Mouse (Mus musculus) embryonic stem cell, embryonic (primary cell): ENCODE data around the gene Cd55.
"Not testable (repeated sequence)": the region's sequence is repeated elsewhere in the genome, so short reads cannot be mapped to it uniquely, and the experiment has no call there.

Experiments used
- CTCF ChIA-PET, 4 experiments: fragments of 300-600 bp in 2 of 4; fragments of 350-600 bp in 2 of 4; sonication (Branson Sonifier 250); formaldehyde crosslinking; loops; one replicate each; lab custom pipeline; 2022; ENCODE audit warnings: inconsistent platforms in 2 of 4; lab: Charles Lee
- POLR2A ChIA-PET, 4 experiments: fragments of 300-600 bp in 2 of 4; fragments of 350-600 bp in 2 of 4; sonication (Branson Sonifier 250); formaldehyde crosslinking; loops; one replicate each; lab custom pipeline; 2022; ENCODE audit warnings: antibody characterized with exemption in 4 of 4, inconsistent platforms in 1 of 4; lab: Charles Lee

Cd55 gene

DNA sequence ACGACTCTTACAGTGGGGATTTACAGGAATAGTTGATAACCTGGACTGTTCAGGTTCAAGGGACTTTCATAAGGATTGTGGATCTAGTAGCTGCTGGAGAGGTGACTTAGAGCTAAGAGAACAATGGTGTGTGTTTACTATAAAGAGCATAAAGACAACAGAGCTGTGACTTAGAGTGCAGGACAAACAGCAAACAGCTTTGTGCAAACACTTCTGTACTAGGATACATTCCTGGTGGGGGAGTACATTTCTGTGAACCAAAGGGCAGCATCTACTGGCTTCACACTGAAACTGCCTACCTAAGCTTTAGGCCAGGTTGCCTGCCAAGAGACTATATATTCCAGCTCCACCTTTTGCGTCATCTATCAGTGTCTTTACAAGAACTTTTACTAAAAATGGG, 7.4 kb downstream of the Cd55 start:
- ChIA-PET POLR2A (no interaction called here), CTCF (interaction anchor here in 1 of 4 experiments (1.0 kb wide), 1 partner anchor 83 kb away, joined by 3 read pairs; no protein-coding TSS in a partner anchor)

GRCm38 (mm10) chr1:130442930-130443329, 19.6 kb downstream of the Cd55 start:
- POLR2A ChIA-PET = not testable (repeated sequence)
- CTCF ChIA-PET = interaction anchor here in 1 of 4 experiments (1.1 kb wide), 1 partner anchor 20 kb away, joined by 3 read pairs; the partner anchor contains the start of gene Cd55

- CTCF ChIA-PET = no interaction called here
- POLR2A ChIA-PET = no interaction called here
Measured at GRCm38 (mm10) chr1:130430920-130431319, 31.6 kb downstream of the Cd55 start.

GRCm38 (mm10) chr1:130428667-130429066, 33.9 kb downstream of the Cd55 start:
- POLR2A ChIA-PET, CTCF ChIA-PET: not testable (repeated sequence)

GRCm38 (mm10) chr1:130427175-130427853, 35.2 kb downstream of the Cd55 start:
- CTCF ChIA-PET, POLR2A ChIA-PET: not testable (repeated sequence)

GRCm38 (mm10) chr1:130422664-130423111, 39.9 kb downstream of the Cd55 start, which contains the start of gene Cd55b:
Gene Cd55b, minus strand, starts transcription at chr1:130423009.
- CTCF ChIA-PET = no interaction called here
- POLR2A ChIA-PET = no interaction called here

- CTCF ChIA-PET = not testable (repeated sequence)
Measured at GRCm38 (mm10) chr1:130422033-130422432, 40.5 kb downstream of the Cd55 start.

GRCm38 (mm10) chr1:130397109-130397508, 65.4 kb downstream of the Cd55 start:
- POLR2A ChIA-PET, CTCF ChIA-PET: not testable (repeated sequence)

More at GRCm38 (mm10) chr1:130422033-130422432, 40.5 kb downstream of the Cd55 start:
- POLR2A ChIA-PET = not testable (repeated sequence)
